Mouse (Mus musculus) induced T-regulatory cell, adult 2 months (primary cell): ENCODE data around the gene Akap8l.

Source experiments
- DNase-seq: peaks from one replicate; pipeline ENCODE4 v3.0.0-alpha.2; 2012; ENCODE audit warnings: low read depth

Akap8l gene

DNA sequence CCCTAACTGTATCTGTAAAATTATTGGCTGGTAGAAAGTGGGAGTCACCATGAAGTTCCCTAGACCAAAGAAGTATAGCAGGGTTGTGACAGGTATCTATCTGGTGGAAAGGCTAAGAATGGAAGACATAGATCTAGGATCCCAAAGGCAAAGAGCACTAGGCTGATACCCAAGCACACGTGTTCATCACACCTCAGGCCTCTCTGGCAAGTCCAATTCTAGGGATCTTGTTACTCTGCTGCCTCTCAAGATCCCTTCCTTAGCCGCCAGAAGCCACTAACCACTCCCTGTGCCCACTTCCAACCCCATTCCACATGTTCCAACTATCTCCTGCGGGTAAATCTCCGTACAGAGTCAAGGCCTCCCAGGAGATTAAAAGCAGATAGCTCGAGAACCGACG lies 30.5 kb downstream of the Akap8l start:
- no peak for DNase-seq

DNA sequence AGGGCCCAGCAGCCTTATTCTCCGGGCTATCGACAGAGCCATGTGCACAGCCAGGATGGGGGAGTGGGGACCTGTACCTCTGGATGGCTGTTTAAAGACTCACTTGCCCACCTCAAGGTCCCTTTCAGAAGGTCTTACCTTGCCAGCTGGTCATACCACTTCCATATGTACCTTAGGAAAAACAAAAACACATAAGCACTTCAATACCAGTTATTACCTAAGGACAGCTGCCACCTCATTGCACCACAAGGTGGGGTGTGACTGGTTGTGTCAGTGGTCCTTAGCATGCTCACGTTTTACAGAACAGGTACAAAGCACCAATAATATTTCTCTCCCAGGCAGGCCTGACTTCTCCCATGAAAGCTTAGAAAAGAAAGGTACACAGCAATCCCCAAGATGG lies 32.7 kb downstream of the Akap8l start:
- DNase-seq: no peak

DNA sequence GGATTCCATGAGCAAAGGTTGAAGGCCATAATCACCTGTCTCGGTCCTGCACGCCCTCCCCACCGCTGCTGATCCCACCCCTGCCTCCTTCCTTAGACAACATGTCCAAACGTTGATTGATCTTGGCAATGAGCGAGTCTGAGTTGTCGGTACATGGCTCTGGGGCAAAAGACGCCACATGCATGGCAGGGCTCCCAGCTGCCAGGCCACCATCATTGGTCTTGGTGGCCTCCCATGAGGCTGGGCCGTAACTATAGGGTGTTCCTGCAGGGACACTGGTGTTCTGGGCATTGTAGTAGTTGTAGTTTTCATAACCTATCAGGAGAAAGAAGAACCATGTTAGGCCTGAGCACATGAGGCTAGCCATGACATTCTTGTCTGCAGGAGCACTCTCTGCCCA lies 33.4 kb downstream of the Akap8l start:
- DNase-seq: no peak

DNA sequence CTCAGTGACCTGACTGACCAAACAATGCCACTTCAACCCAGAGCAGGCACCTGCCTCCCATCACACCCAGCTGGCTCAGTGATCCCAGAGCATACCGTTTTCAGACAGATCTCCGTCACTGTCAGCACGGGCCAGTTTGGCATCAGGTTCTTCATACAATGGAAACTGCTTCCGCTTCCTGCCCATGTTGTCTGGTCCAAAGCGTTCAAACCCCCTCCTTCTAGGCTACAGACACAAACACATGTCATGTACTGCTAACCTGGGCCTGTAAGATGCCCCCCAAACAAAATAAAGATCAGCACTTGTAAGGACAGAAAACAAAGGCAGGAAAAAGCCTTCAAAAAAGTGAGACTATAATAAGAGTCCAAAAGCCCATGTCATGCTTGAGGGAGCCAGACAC lies 34.8 kb downstream of the Akap8l start:
- DNase-seq: no peak

DNA sequence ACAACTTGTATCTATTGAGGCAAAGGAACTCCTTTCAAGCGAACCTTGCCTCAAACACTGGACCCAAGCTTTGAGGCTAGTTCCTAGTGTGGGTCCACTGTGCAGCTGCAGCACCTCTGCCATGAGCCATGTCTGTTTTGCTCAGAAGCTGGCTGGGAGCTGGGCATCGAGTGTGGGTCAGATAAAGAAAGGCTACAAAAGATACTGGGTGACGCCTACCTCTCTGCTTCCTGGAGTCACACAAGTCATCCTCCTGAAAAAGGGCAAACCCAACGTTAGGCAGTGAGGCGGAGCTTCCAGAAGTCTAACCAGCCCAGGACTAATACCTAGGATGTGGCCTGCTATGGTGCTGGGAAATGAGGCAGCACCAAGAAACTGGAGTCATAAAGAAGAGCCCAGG lies 36.5 kb downstream of the Akap8l start:
- no peak for DNase-seq

DNA sequence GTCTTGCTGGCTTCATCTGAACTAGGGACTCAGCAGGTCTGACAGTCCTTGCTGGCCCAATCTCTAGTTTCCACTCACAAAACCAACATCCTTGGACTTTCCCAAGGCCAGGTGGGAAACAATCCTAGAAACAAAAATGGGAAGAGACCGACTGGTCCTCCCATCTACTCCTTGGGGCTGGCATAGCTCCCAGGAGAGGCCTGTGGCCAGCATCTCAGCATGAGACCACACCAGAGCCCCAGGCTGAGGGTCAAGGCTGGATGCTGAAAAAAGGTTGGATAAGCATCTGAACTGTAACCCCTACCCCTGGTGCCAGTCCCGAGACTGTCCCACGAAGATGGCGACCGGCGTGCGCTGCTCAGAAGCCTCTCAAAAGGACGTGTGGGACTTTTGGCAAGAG lies 37.6 kb downstream of the Akap8l start:
- no peak for DNase-seq

DNA sequence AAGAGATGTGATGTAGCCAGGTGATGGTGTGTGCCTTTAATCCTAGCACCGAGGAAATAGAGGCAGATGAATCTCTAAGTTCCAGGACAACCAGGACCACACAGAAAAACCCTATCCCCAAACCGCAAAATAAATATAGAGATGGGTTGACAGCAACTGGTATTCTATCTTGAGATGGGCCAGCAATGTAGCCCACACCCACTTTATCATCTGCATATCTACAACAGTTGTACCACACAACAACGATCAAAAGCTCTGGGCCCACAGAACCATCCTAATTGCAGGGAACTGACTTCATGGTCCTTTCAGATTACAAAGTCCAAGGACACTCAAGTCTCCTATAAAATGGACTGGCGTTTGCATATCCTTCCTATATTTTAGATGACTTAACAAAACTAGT lies 42.4 kb downstream of the Akap8l start:
- no peak for DNase-seq

DNA sequence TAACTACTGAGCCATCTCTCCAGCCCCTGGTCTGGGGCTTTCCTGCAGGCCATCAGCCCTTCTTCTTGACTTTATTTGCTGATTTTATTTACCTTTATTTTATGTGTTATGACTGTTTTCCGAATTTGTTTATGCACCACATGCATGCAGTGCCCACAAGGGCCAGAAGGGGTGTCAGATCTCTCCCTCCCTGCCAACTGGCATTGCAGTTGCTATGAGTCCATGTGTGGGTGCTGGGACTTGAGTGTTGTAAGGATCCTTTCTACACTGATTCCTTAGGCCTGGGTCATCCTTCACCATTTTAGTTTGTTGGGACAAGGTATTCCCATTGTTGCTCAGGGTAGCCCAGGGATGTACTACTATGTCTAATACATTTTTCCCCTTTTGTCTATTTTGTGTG lies 52.3 kb downstream of the Akap8l start:
- no peak for DNase-seq

DNA sequence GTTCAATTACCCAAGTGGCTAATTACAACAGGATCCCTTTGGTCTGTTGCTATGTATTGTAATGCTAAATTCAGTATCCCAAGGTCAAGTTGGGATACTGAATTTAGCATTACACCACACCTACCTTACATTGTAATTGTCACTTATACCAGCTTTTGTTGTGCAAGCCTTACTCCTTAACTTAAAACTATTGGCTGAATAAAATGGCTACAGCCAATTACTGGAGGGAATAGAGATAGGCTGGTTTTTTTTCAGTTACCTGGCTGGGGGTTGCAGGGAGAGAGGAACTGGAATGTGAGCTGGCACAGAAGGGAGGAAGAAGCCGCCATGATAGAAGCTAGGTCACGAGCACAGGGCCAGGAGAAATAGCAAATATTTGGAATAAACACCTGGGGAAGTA lies 54.5 kb downstream of the Akap8l start:
- DNase-seq: no peak

DNA sequence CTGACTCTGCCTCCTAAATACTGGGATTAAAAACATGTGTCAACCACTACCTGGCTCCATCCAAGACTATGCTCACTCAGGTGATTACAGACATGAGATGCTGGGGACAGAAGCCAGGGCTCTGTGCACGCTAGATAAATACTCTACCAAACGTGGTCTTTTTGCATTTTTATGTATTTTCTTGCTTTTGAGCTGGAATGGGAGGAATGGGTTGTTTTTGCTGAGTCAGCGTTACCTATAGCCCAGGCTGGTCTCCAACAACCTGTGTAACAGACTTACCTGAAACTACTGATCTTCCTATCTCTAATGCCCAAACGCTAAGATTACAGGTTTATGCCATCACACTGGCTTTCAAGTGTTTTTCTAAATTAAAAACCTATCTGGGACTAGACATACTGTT lies 55.2 kb downstream of the Akap8l start:
- DNase-seq: no peak

DNA sequence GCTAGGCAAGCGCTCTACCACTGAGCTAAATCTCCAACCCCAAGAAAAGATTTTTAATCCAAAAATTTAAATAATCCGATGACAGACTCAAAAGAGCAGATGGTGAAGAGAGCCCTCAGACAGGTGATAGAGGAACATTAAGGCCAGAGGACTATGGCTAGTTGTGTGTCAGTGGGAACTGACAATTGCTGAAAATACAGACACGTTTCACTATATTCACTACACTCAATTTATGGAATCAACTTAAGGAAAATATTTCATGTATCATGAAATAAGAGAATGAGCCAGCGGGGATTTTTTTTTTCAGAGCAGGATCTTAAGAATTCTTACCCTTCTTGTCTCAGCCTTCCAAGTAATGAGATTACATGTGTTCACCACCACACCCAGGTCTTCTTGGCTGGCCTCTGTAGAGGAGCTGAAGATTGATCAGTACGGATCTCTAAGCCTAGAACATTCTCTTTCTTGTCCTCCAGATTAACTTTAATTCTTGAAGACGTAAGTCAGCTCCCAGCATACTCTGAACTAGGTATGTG lies 65.2 kb downstream of the Akap8l start:
- DNase-seq: peak; percentile 40

DNA sequence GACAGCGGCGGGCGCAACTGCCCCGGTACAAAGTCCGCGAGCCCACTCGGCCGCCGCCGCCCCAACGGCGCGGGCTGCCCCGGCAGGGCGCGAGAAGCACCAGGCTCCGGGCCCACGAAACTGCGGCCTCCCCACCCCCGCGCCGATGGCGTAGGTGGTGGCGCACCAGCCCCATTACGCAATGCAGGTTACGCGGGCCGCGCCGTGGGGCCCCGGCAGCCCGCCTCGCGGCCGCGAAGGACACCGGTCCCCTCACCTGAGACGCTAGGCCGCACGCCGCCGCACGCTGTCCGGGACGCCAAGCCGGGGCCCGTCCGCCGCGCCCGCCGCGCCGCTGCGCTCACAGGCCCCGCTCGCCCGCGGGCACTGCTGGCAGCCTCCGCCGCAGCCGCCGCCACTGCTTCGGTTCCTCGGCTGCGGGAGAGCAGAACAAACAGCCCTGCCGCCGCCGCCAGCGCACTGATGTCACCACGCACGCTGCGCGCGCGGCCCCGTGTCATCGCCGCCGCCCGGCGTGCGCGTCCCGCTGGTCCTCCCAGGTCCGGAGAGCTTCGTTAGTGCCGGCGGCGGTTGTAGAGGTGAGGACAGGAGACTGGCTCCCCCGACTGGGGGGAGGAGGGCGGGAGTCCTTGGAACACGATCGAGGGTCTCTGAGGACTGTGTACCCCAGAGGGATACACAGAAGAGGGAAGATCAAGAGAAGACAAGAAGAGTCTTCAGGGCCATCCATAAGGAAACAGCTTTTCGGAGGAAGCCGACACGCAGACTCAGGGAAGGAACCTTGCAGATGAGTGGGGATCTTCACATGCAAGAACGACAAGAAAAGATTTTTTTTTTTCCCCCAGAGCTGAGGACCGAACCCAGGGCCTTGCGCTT lies 65.9 kb downstream of the Akap8l start, which contains the start of gene Brd4:
Gene Brd4, minus strand, starts transcription at position 461 of the 876 bp plus-strand sequence.
- DNase-seq: peak; percentile 93

DNA sequence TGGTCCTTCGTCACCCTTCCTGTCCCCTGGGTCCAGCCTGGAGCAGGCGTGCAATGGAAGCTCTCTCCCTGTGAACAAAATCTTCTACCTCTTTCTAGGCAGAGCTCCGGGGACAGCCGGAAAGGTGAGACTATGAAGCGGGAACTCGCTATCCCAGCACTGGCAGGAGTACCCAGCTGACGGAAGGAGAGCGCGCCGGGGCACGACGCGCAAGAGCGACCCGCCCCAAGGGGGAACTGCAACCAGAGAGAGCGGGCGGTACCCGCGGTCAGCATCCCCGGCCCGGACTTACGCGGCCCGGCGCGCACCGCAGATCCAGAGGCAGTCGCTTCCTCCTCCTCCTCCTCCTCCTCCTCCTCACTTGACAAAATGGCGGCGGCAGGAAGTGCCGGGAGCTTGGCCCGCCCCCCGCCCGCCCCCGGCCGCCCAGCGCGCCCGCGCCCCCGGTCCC lies 66.6 kb downstream of the Akap8l start:
- peak; percentile 86 for DNase-seq

DNA sequence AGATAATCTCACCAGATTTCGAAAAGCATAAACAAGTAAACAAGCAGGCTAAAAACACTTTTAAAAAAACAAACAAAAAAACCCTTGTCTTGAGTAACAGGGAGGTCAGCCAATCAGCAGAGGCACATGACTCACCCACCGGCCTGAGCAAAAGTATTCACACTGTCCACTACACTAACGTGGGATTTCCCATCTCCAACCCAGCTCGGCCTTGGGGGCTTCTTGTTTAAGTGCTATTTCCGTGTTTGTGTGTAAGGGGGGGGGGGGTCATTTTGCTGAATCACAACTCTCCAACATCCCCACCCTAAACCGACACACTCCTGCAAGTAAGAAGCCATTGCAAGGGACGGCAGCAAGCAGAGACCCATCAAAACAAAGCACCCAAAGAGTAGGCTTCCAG lies 67.1 kb downstream of the Akap8l start:
- DNase-seq: no peak

DNA sequence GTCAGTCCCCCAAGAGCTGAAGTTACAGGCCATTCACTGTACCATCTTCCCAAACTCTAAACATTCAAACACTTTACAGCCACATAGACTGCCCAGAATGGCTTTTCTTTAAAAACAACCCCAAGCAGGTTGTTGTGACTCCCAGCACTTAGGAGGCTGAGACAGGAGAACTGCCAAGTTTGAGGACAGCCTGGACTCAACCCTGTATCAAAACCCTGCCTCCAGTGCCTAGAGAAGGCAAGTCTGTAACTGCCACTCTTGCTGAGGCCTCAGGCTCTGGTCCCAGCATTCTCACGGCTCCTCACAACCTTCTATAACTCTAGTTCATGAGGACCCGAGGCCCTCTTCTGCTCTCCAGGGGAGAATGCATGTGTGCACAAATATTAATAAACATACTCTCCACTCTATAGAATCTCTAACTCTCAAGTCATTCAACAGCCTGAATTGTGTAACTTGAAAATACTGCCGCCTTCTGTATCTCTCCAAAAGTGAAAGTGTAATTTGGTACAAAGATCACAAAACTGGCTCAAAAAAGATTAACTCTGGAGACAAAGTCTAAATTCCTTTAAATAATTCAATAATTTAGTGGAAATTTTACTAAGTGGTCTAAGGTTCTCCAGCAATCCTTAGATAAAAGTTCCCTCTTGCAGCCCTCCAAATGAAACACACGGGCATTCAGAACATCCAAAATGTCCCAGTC lies 68.6 kb downstream of the Akap8l start:
- DNase-seq: peak; percentile 49

DNA sequence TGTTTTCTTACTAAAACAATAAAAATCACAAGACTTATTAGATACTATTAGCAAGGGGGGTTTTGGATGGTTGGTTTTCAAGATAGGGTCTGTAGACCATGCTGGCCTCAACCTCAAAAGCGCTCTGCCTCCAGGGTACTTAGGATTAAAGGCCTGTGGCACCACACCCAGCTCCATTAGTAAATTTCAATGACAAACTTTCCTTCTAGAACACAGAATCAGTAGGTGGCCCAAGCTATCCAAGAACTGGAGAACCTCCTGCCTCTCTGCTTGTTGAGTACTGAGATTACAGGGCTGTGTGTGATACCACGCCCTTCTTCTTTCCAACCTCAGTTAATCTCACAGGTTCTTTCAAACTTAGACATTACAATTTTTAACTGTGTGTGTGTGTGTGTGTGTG lies 69.3 kb downstream of the Akap8l start:
- DNase-seq: no peak

DNA sequence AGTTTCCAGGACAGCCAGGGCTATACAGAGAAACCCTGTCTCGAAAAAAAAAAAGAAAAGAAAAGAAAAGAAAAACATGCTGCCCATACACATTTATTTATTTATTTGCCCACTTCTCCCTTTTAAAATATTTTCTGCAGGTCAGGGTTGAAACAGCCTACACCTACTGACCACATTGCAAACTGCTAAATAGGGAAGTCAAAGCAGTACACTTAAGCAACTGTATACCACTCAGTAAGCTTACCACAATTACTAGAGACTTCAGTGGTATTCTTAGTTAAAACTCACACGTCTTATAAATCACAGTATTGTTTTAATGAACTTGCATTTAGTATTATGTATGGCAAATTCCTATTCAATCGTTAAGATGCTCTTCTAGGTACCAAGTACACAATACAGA lies 69.8 kb downstream of the Akap8l start:
- no peak for DNase-seq

DNA sequence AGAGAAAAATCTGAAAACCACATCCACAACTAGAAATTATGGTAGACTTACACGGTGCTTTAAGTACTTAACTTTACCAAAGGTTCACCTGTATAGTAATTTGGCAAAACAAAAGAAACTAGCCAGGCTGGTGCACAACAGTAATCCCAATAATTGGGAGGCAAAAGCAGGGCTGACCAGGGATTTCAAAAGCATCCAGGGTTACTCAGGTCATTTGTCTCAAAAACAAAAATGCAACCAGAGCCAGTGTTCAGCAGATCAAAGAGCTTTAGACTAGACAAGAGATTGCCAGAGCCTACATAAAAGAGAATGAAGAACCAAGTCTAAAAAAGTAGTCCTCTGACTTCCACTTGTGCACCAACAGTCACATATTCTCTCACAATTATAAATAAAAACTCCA lies 73.2 kb downstream of the Akap8l start:
- no peak for DNase-seq

DNA sequence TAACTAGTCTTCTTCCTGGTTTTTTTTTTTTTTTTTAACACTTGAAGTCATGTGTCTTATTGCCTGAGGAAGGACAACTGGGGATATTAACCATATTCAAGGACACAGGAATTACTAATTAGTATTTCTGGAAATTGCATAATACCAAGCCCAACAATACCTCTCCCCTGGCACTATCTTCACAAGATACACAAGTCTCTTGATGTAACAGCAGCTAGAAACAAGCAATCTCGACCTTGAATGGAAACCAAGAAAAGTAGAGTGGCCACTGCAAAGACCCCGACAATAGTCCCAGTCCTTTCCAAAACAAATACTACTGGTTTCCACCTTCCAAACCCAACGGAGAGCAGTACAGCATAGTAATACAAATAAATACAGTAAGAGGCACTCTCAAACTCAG lies 74.8 kb downstream of the Akap8l start:
- DNase-seq: no peak
